Mouse (Mus musculus) lung, embryonic 15.5 days (tissue): ENCODE data around the gene Uspl1. TPM values are rescaled to one million over a fixed set of nuclear protein-coding genes. Genes with fewer than 3 reads are reported as not detected.

Experiments
- ATAC-seq: fragments of 200-750 bp; cut with Nextera tagmentation; 2 replicates; pipeline ENCODE4 v1.8.0; 2017; ENCODE audit warnings: moderate number of reproducible peaks, borderline replicate concordance; ENCODE audit not compliant: low FRiP score, low TSS enrichment; ENCODE audit errors: extremely low read depth
- H3K27ac ChIP-seq: fragments of 300-500 bp; sonication (generic); 2 replicates; pipeline ENCODE4 v1.5.1; 2015; ENCODE audit warnings: moderate library complexity, mild to moderate bottlenecking, inconsistent platforms
- H3K27me3 ChIP-seq: fragments of 300-500 bp; sonication (generic); 2 replicates; pipeline ENCODE4 v1.6.1; 2015; ENCODE audit warnings: inconsistent platforms
- H3K36me3 ChIP-seq: fragments of 300-500 bp; sonication (generic); 2 replicates; pipeline ENCODE4 v1.6.1; 2015; ENCODE audit warnings: inconsistent platforms
- H3K4me1 ChIP-seq: fragments of 300-500 bp; sonication (generic); 2 replicates; pipeline ENCODE4 v1.6.1; 2015; ENCODE audit warnings: inconsistent platforms
- H3K4me2 ChIP-seq: fragments of 300-500 bp; sonication (generic); 2 replicates; pipeline ENCODE4 v1.6.1; 2015; ENCODE audit warnings: inconsistent platforms, mild to moderate bottlenecking, moderate library complexity
- H3K4me3 ChIP-seq: fragments of 300-500 bp; sonication (generic); 2 replicates; pipeline ENCODE4 v1.5.1; 2015; ENCODE audit warnings: mild to moderate bottlenecking, inconsistent platforms
- H3K9ac ChIP-seq: fragments of 300-500 bp; sonication (generic); 2 replicates; pipeline ENCODE4 v1.6.1; 2015; ENCODE audit warnings: inconsistent platforms
- H3K9me3 ChIP-seq: fragments of 300-500 bp; sonication (generic); 2 replicates; pipeline ENCODE4 v1.6.1; 2016; ENCODE audit warnings: inconsistent platforms
- WGBS: fragments of 180-500 bp; shearing (Covaris S2); methylation state at CpG from one replicate; pipeline ENCODE4 v1.1.7; 2015; 5-methylcytosine and 5-hydroxymethylcytosine counted together
- polyA plus RNA-seq: library from polyadenylated mRNA; unstranded; fragments of >200 nt; fragmentation: Nextera tagmentation; extraction: Ambion mirVana; gene quantifications from 2 replicates; pipeline ENCODE4 v1.2.1, GENCODE M21; 2015

Uspl1 gene
- polyA plus RNA-seq, 1 experiment from 2014 or later = 39.0 TPM

DNA sequence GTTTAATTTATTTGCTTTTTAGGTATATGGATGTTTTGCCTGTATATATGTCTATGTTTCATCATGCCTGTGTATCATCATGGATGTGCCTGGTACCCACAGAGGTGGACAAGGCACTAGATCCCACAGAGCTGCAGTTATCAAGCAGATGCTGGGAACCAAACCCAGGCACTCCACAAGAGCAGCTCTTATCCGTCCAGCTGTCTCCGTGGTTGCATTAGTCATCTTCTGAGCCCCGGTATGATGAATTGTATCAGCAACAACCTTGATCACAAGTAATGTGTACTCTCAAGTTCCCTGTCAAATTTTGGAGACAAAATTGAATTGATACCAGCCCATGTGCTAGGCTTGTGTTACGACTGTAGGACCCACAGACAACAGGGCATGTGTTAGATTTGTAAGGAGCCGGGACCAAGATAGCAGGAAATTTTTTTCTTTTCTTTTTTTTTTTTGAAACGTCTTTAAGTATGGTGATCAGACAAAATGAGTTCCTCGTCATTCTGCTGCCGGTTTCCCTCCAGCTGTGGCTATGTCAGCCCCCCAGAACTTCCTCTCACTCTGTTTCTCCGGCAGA, 61.3 kb downstream of the Uspl1 start:
- Histone ChIP-seq H3K27me3 (no peaks in the 10 kb centered on the region), H3K4me3 (peak overlapping the region; percentile 25), H3K9me3 (no peaks in the 10 kb centered on the region), H3K9ac (no peak overlapping the region), H3K27ac (peak overlapping the region; percentile 38), H3K4me2 (peak overlapping the region; percentile 65), H3K36me3 (no peaks in the 10 kb centered on the region), H3K4me1 (peaks cover 23% of the 10 kb centered on the region)
- 21% methylated on average over 9 of the region's 9 CpGs for WGBS
- ATAC-seq = peak; percentile 23; the same call in 1 of the 2 replicates

DNA sequence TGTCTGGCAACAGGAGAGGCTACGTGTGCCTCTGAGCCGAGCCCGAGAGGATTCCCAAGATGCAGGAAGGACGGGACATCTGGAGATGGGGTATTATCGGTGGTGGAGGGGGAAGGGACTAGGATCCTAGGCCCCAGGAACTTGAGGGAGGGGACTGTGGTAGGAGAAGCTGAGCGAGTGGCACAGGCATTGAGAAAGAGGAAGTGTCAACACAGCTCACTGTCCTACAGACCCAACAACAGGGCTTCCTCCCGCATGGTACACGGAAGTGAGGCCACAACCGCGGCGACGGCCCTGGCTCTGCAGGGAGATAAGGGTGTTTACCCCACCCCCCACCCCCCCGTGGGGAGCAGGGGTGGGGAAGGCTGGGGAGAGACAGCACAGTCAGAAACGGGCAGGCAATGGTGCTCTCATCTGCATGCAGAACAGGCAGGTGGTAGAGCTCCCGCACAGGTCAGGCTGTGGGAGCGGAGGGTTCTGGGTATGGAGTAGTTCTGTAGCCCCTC, 61.9 kb downstream of the Uspl1 start:
- Histone ChIP-seq H3K9me3 (no peaks in the 10 kb centered on the region), H3K36me3 (no peaks in the 10 kb centered on the region), H3K4me2 (peak overlapping the region; percentile 65), H3K4me1 (peaks cover 23% of the 10 kb centered on the region), H3K4me3 (peak overlapping the region; percentile 25), H3K27ac (peak overlapping the region; percentile 38), H3K9ac (peak overlapping the region; percentile 27; the same call in 1 of the 2 replicates), H3K27me3 (no peaks in the 10 kb centered on the region)
- peak; percentile 80 for ATAC-seq
- WGBS = 3% methylated on average over 16 of the region's 16 CpGs

DNA sequence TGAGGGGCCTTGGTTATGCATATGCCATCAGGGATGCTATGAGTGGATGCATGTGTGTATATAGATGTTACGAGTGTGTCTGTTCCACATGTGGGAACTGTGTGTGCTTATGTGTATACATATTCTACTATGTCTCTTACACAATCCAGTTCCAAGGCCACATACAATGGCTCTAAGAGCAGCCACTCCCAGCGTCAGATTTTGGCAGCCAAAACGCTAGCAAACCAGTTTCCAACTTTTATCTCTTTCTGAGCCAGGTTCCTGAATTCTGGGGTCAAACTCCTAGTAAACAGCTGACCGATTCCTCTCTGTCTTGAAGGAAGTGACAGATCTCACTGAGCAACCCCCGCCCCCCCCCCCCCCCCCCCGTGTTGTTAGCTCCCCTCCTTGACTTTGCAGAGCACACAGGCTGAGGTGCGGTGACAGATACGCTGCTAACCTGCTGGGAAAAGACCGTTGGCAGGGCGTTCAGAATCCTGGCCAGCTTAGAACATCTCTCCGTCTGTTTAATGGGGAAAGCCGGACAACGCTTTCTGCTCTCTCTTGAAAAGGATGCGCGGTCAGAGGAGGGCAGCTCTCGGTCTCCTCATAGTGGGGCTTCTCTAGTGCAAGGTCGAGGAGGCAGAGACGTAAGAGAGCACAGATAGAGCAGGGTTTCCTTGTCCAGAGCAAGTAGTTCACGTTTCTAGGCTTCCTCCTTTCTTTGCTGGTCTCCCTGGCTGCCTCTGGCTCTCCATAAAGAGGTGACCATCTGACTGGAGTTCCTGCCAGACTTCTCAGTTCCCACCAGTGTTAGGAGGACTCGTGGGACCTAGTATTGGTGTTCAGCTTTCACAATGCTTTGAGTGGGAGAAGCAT, 63.1 kb downstream of the Uspl1 start:
- WGBS = 13% methylated on average over 19 of the region's 20 CpGs
- Histone ChIP-seq H3K27ac (no peak overlapping the region), H3K4me2 (peak overlapping the region; percentile 27), H3K9me3 (no peaks in the 10 kb centered on the region), H3K4me3 (no peak overlapping the region), H3K9ac (no peak overlapping the region), H3K27me3 (no peaks in the 10 kb centered on the region), H3K4me1 (peaks cover 23% of the 10 kb centered on the region), H3K36me3 (no peaks in the 10 kb centered on the region)
- no peak for ATAC-seq

DNA sequence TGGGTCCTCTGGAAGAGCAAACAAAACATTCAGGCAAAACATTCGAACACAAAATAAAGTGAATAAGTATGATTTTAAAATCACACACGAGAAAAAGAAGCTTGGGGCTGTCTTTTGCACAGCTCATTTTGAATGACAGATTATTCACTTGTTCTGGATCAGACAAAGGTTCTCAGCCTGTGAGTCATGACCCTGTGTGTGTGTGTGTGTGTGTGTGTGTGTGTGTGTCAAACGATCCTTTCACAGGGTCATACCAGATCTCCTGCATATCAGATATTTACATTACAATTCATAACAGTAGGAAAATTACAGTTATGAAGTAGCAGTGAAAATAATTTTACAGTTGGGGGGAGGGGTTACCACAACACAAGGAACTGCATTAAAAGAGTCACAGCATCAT, 68.2 kb downstream of the Uspl1 start:
- ATAC-seq = no peak
- 65% methylated on average over 3 of the region's 3 CpGs for WGBS
- Histone ChIP-seq H3K9me3 (no peaks in the 10 kb centered on the region), H3K9ac (no peak overlapping the region), H3K4me1 (peaks cover 4% of the 10 kb centered on the region), H3K27me3 (no peaks in the 10 kb centered on the region), H3K4me2 (no peak overlapping the region), H3K36me3 (no peaks in the 10 kb centered on the region), H3K27ac (no peak overlapping the region), H3K4me3 (no peak overlapping the region)

DNA sequence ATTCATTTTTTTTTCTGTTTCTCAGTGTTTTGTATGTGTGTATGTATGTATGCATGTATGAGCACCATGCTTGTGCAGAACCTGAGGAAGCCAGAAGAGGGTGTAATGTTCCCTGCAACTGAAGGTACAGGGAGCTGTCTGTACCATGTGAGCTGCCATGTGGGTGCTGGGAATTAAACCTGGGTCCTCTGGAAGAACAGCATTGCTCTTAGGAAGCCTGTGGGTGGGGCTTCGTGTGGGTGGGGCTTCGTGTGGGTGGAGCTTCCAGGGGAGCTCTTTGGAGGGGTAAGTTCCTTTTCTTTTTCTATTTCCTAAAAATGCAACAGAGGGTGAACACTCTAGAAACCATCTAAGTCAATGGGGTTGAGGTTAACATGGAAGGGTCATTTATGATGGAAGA, 69.3 kb downstream of the Uspl1 start:
- ATAC-seq = no peak
- Histone ChIP-seq H3K4me2 (no peak overlapping the region), H3K27ac (no peak overlapping the region), H3K27me3 (no peaks in the 10 kb centered on the region), H3K4me3 (no peak overlapping the region), H3K9ac (no peak overlapping the region), H3K36me3 (no peaks in the 10 kb centered on the region), H3K9me3 (no peaks in the 10 kb centered on the region), H3K4me1 (no peaks in the 10 kb centered on the region)
- 59% methylated on average over 2 of the region's 2 CpGs for WGBS

DNA sequence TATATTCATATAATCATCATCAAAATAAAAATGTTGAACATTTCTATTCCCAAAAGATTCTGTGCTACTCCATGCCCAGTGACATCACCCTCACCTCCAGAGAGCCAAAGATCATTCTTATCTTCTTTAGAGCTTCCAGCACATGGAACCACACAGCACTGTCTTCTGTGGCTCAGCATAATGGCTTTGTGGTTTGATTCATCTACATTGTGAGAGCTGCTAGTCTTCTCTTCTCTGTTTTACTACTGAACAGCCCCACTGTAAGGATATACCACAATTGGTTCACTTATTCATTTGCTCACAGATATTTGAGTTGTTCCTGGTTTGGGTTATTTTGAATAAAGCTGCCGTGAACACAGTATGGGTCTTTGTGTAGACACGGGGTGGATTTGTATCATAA, 71.4 kb downstream of the Uspl1 start:
- Histone ChIP-seq H3K27me3 (no peaks in the 10 kb centered on the region), H3K9me3 (no peaks in the 10 kb centered on the region), H3K9ac (no peak overlapping the region), H3K27ac (no peak overlapping the region), H3K36me3 (no peaks in the 10 kb centered on the region), H3K4me1 (peaks cover 4% of the 10 kb centered on the region; the same call in 1 of the 2 replicates), H3K4me2 (no peak overlapping the region), H3K4me3 (no peak overlapping the region)
- no peak for ATAC-seq
- 91% methylated on average over 2 of the region's 2 CpGs for WGBS

DNA sequence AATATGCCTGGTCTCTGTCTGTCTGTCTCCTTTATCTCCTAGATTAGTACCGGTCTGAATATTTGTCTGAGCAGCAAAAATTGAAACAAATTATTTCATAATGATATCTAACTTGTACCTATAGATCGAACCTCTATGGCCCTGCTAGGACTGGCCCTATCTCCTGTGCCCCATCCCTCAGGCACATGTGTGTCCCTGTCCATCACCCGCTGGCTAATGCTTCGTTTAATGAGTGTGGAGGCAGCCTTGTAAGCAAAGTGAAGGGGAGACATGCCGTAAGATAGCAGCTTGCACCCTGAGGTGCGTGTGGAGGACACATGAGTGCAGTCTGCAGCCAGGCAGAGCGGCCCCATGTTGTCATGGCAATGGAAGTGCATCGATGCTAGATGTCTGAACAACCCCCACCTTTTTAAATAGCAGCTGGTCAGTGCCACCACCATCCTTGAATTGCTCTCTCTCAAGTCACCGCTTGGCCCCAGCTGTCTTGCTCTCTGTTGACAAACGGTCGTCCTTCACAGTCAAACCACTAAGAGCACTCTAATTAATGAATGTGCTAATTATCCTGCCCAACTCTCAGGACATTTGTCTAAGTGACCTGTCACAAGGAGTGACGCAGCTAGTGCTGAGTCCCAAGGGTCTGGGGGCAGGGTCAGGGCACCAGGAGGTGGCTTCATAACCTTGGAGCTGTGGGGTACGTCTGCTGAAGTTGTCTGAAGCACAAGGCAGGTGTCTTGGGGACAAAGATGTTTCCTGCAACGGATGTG, 73.5 kb downstream of the Uspl1 start:
- WGBS = 45% methylated on average over 14 of the region's 14 CpGs
- no peak overlapping the region for H3K4me3 ChIP-seq
- no peak overlapping the region for H3K27ac ChIP-seq
- no peaks in the 10 kb centered on the region for H3K9me3 ChIP-seq
- H3K9ac ChIP-seq = no peak overlapping the region
- H3K27me3 ChIP-seq = no peaks in the 10 kb centered on the region
- H3K36me3 ChIP-seq = no peaks in the 10 kb centered on the region
- ATAC-seq = no peak
- H3K4me2 ChIP-seq = no peak overlapping the region
- peaks cover 4% of the 10 kb centered on the region; the same call in 1 of the 2 replicates for H3K4me1 ChIP-seq

DNA sequence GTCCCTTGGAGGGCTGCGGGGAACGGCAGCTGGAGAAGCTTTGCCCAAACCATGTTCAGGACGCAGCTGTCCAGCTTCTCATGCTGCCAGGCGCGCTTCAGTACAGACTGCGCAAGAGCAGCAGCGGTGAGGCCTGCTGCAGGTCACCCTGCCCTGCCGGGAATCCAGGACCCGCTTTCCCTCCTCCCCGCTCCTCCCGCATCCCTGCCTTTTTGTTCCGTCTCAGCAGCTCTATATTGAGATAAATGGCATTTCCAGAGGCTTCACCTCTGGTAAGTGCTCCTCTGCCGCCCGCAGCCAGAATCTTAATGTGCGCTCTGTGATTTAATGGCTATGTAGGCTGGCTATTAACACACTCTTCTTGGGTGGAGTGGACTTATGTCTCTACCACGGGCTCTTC, 74.9 kb downstream of the Uspl1 start:
- H3K4me2 ChIP-seq = 0 out of 2 replicates have a peak overlapping the region, but pooled peaks have one; percentile 16
- H3K36me3 ChIP-seq = no peaks in the 10 kb centered on the region
- H3K27me3 ChIP-seq = no peaks in the 10 kb centered on the region
- peaks cover 4% of the 10 kb centered on the region; the same call in 1 of the 2 replicates for H3K4me1 ChIP-seq
- WGBS = 28% methylated on average over 16 of the region's 16 CpGs
- no peak overlapping the region for H3K4me3 ChIP-seq
- H3K27ac ChIP-seq = no peak overlapping the region
- ATAC-seq = no peak
- no peaks in the 10 kb centered on the region for H3K9me3 ChIP-seq
- H3K9ac ChIP-seq = no peak overlapping the region

DNA sequence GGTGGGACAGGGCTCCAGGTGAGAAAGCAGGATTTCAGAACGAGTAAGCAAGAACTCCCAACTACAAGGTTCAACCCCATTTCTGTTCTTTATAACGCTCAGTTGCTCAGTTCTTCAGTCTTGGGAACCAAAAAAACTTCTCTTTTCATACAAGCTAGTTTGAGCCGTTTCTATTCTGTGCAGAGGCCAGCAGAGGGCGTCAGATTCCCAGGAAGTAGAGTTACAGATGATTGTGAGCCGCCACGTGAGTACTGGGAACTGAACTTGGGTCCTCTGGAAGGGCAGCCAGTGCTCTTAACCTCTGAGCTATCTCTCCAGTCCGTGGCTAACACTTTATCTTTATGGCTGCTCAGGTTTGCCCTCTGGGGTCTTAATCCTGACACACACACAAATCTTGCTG, 77.3 kb downstream of the Uspl1 start:
- Histone ChIP-seq H3K27ac (no peak overlapping the region), H3K27me3 (no peaks in the 10 kb centered on the region), H3K4me3 (no peak overlapping the region), H3K36me3 (no peaks in the 10 kb centered on the region), H3K9me3 (no peaks in the 10 kb centered on the region), H3K4me2 (no peak overlapping the region), H3K4me1 (peaks cover 4% of the 10 kb centered on the region; the same call in 1 of the 2 replicates), H3K9ac (no peak overlapping the region)
- WGBS = 68% methylated on average over 7 of the region's 7 CpGs
- no peak for ATAC-seq

DNA sequence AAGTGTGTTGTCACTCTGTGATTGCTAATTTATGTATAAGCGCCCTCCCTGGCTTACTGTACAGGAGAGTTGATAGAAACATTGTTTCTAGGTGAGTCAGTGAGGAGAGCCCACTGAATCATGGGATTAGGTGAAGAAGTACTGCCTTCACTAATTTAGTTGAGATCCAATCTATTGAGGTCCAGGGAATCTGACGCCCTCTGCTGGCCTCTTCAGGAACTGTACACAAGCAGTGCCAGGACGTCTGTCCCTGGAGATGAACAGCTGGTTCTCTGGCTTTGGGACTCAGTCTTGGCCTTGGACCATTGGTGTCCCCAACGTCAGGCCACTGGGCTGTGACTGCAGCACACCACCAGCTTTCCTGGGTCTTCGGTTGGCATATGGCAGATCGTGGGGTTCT, 77.7 kb downstream of the Uspl1 start:
- H3K9me3 ChIP-seq = no peaks in the 10 kb centered on the region
- ATAC-seq = no peak
- no peaks in the 10 kb centered on the region for H3K36me3 ChIP-seq
- H3K4me3 ChIP-seq = no peak overlapping the region
- H3K27ac ChIP-seq = no peak overlapping the region
- no peak overlapping the region for H3K4me2 ChIP-seq
- no peaks in the 10 kb centered on the region for H3K27me3 ChIP-seq
- H3K9ac ChIP-seq = no peak overlapping the region
- H3K4me1 ChIP-seq = peaks cover 4% of the 10 kb centered on the region; the same call in 1 of the 2 replicates
- 60% methylated on average over 6 of the region's 6 CpGs for WGBS

DNA sequence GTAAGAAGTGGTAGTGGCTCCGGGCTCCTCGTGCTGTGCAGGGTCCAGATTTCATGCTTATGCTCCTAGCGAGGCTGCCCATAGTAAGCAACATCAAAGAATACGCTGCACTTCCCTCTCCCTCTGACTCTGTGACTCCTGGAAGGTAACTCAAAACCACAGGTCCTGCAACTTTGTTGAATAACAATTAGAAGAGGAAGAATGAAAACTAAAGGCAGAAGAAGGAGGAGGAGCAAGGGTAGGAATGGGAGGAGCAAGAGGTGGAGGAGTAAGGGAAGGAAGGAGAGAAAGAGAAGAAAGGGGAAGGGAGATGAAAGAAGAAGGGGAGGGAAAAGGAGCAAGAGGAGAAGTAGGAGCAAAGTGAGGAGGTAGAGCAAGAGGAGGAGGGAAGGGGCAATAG, 80.3 kb downstream of the Uspl1 start, which contains the start of gene Alox5ap:
TSS of gene Alox5ap (plus strand) at position 363 of the 400 bp plus-strand sequence.
- no peak within 1 kb of the TSS for H3K4me3 ChIP-seq

More for the DNA sequence above, 80.3 kb downstream of the Uspl1 start, which contains the start of gene Alox5ap:
- Histone ChIP-seq H3K4me1 (no peaks in the 10 kb centered on the region), H3K27ac (no peak within 1 kb of the TSS), H3K9me3 (no peaks in the 10 kb centered on the region), H3K4me2 (no peak within 1 kb of the TSS), H3K27me3 (no peaks in the 10 kb centered on the region), H3K36me3 (no peaks in the 10 kb centered on the region), H3K9ac (no peak within 1 kb of the TSS)
- WGBS = 57% methylated on average over 4 of the region's 4 CpGs
- no peak for ATAC-seq
